Mouse (Mus musculus): ENCODE measurements around the gene Cyp27b1. TPM values are rescaled to one million over a fixed set of nuclear protein-coding genes. Genes with fewer than 3 reads are reported as not detected.

Cyp27b1 gene
- total RNA-seq (2023) = not detected

GRCm38 (mm10) chr10:127047954-127048353, at the start of gene Cyp27b1:
Gene Cyp27b1 (plus strand): TSS chr10:127048250.

GRCm38 (mm10) chr10:127000529-127000928, 47.5 kb upstream of the Cyp27b1 start, which contains the start of gene Avil:
Gene Avil (plus strand): TSS chr10:127000709.

GRCm38 (mm10) chr10:127030336-127031296, 17.4 kb upstream of the Cyp27b1 start, which contains the start of gene Tsfm:
Gene Tsfm (minus strand): TSS chr10:127030840.

GRCm38 (mm10) chr10:127041274-127041766, 6.7 kb upstream of the Cyp27b1 start, which contains the start of the genes Mettl1 and Eef1akmt3:
Gene Mettl1 (plus strand): TSS chr10:127041414.
Gene Eef1akmt3 (minus strand): TSS chr10:127041513.

GRCm38 (mm10) chr10:127059968-127060916, 12.2 kb downstream of the Cyp27b1 start, which contains the start of gene March9:
Gene March9 (minus strand): TSS chr10:127060184.

GRCm38 (mm10) chr10:127063239-127063872, 15.3 kb downstream of the Cyp27b1 start, which contains the start of gene Cdk4:
Gene Cdk4 (plus strand): TSS chr10:127063534.

GRCm38 (mm10) chr10:127070190-127071121, 22.4 kb downstream of the Cyp27b1 start, which contains the start of gene Tspan31:
Gene Tspan31 (minus strand): TSS chr10:127070264.

GRCm38 (mm10) chr10:127075080-127075479, 27.0 kb downstream of the Cyp27b1 start, which contains the start of gene Agap2:
Gene Agap2 (plus strand): TSS chr10:127075284.

Other genes starting within 250 kb of the Cyp27b1 start
- gene Atp23, start 146.9 kb upstream of the Cyp27b1 start, total RNA-seq (2023) = 1 to 10 TPM; 4.3 to 5.2 TPM
- 100 to 1,000 TPM; 124 to 130 TPM for gene Ctdsp2, start 69.5 kb upstream of the Cyp27b1 start, total RNA-seq (2023)
- gene Avil, start 47.5 kb upstream of the Cyp27b1 start, total RNA-seq (2023) = under 1 TPM; 0.16 to 0.30 TPM
- 10 to 100 TPM; 12.8 to 15.0 TPM for gene Tsfm, start 17.4 kb upstream of the Cyp27b1 start, total RNA-seq (2023)
- gene Mettl1, start 6.8 kb upstream of the Cyp27b1 start, total RNA-seq (2023) = 1 to 10 TPM; 4.2 to 7.2 TPM
- gene Eef1akmt3, start 6.7 kb upstream of the Cyp27b1 start, total RNA-seq (2023) = under 1 TPM in 1 of 2 experiments, not detected in 1; 0.30 TPM
- under 1 TPM in 1 of 2 experiments, not detected in 1; 0.15 TPM for gene March9, start 11.9 kb downstream of the Cyp27b1 start, total RNA-seq (2023)
- 10 to 100 TPM; 74.8 to 91.0 TPM for gene Cdk4, start 15.3 kb downstream of the Cyp27b1 start, total RNA-seq (2023)
- gene Tspan31, start 22.0 kb downstream of the Cyp27b1 start, total RNA-seq (2023) = 10 to 100 TPM; 66.0 to 66.3 TPM
- 10 to 100 TPM; 32.9 to 33.7 TPM for gene Agap2, start 27.0 kb downstream of the Cyp27b1 start, total RNA-seq (2023)
- gene Os9, start 72.9 kb downstream of the Cyp27b1 start, total RNA-seq (2023) = 100 to 1,000 TPM; 136 to 140 TPM
- gene B4galnt1, start 117.0 kb downstream of the Cyp27b1 start, total RNA-seq (2023) = 100 to 1,000 TPM; 257 to 262 TPM
- gene Slc26a10, start 132.4 kb downstream of the Cyp27b1 start, total RNA-seq (2023) = not detected
- under 1 TPM in 1 of 2 experiments, not detected in 1; 0.55 TPM for gene Arhgef25, start 141.8 kb downstream of the Cyp27b1 start, total RNA-seq (2023)
- gene Dtx3, start 147.5 kb downstream of the Cyp27b1 start, total RNA-seq (2023) = 10 to 100 TPM; 24.6 to 28.6 TPM
- gene Pip4k2c, start 163.3 kb downstream of the Cyp27b1 start, total RNA-seq (2023) = 10 to 100 TPM; 20.6 to 21.1 TPM
- 1 to 10 TPM; 2.4 to 3.3 TPM for gene Kif5a, start 215.1 kb downstream of the Cyp27b1 start, total RNA-seq (2023)
- 100 to 1,000 TPM; 111 to 113 TPM for gene Dctn2, start 218.1 kb downstream of the Cyp27b1 start, total RNA-seq (2023)
- 100 to 1,000 TPM; 116 to 118 TPM for gene Mbd6, start 240.8 kb downstream of the Cyp27b1 start, total RNA-seq (2023)